In genomic region chr10:94531482-94531881, GRCm38 (mm10) we compare ENCODE assay signal across 18 mouse cellular contexts.
"Had no signal": no experiment of that assay in that cellular context is flagged by ENCODE, and none has a peak within 500 bp of the region (broad histone marks: within the 10 kb centered on the region; RNA-seq: fewer than 3 reads in every experiment).

No protein-coding gene starts in this region.

- DNase-seq: kidney, postnatal 25 days; left cerebral cortex, postnatal 4 days; liver, postnatal 0 days; lung, embryonic 14.5 days; right cerebral cortex, adult 18-20 months; right cerebral cortex, postnatal 14 days; spleen, adult 18-20 months; thymus, adult 18-20 months; thymus, postnatal 36 days had no signal

- H3K27ac ChIP-seq: kidney, postnatal 0 days; limb, embryonic 12.5 days; limb, embryonic 15.5 days; liver, embryonic 14.5 days; macrophage; midbrain, embryonic 12.5 days; midbrain, embryonic 15.5 days; neural tube, embryonic 12.5 days; neural tube, embryonic 15.5 days had no signal

- H3K4me3 ChIP-seq: limb, embryonic 12.5 days; limb, embryonic 15.5 days; midbrain, embryonic 12.5 days; midbrain, embryonic 15.5 days; neural tube, embryonic 12.5 days; neural tube, embryonic 15.5 days had no signal
